Comparison of ENCODE assay signal across 19 mouse cellular contexts in the genomic region with DNA sequence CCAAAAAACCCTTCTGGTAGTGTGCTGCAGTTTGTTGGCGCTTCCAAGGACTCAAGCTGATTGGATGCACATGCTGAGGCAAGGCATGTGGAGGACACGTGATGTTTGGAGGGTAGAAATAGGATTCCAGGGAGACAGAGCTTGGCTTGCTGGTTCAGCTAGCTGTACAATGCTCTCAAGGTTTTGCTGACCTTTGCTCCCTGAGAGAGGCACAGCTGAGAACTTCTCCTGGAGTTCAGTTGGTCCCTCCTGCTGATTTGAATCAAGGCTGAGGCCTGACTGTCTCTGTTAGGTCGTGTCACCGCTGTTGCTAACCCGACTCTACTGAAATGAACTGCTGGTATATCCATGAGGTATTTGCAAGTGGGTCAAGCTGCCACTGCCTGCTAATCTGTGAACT. TPM values are rescaled to one million over a fixed set of nuclear protein-coding genes. Genes with fewer than 3 reads are reported as not detected.
DNase-seq lines count a peak whose midpoint lies in the region; ATAC-seq lines count a peak whose summit lies in the region.
"Had no signal": no experiment of that assay in that cellular context is flagged by ENCODE, and none has a peak within 500 bp of the region (broad histone marks: within the 10 kb centered on the region; RNA-seq: fewer than 3 reads in every experiment).

No protein-coding gene starts in this region.

- no peak overlapping the region for H3K27ac ChIP-seq in kidney, embryonic 15.5 days
- H3K27ac ChIP-seq in kidney, embryonic 14.5 days (ENCODE audit: low read depth, low read length) = no peak overlapping the region
- H3K27ac ChIP-seq: embryonic facial prominence, embryonic 10.5 days; forebrain, embryonic 13.5 days; hindbrain, embryonic 15.5 days had no signal

- peaks cover 5% of the 10 kb centered on the region for H3K36me3 ChIP-seq in kidney, embryonic 15.5 days
- peaks cover 2% of the 10 kb centered on the region; the same call in 1 of the 2 replicates for H3K36me3 ChIP-seq in kidney, embryonic 14.5 days (ENCODE audit: control insufficient read depth, insufficient read depth, low read length)
- H3K36me3 ChIP-seq: heart, embryonic 12.5 days had no signal

- no peaks in the 10 kb centered on the region for H3K9me3 ChIP-seq in kidney, embryonic 15.5 days (replicated peaks)
- H3K9me3 ChIP-seq in kidney, embryonic 14.5 days (ENCODE audit: control insufficient read depth, low read length) = no peaks in the 10 kb centered on the region
- H3K9me3 ChIP-seq: embryonic facial prominence, embryonic 10.5 days; forebrain, embryonic 13.5 days; heart, embryonic 12.5 days; hindbrain, embryonic 15.5 days had no signal

- ATAC-seq in kidney, embryonic 15.5 days (replicated peaks; ENCODE audit: low FRiP score) = no peak
- no peak for ATAC-seq in kidney, embryonic 14.5 days (ENCODE audit: low FRiP score, low TSS enrichment)
- ATAC-seq: forebrain, embryonic 13.5 days; forebrain, postnatal 0 days had no signal

- no peak overlapping the region for H3K4me2 ChIP-seq in kidney, embryonic 15.5 days
- H3K4me2 ChIP-seq in kidney, embryonic 14.5 days (replicated peaks; ENCODE audit: low read depth, low read length) = no peak overlapping the region
- H3K4me2 ChIP-seq: forebrain, embryonic 13.5 days; heart, embryonic 12.5 days; hindbrain, embryonic 15.5 days had no signal

- no peaks in the 10 kb centered on the region for H3K27me3 ChIP-seq in kidney, embryonic 15.5 days
- no peaks in the 10 kb centered on the region for H3K27me3 ChIP-seq in kidney, embryonic 14.5 days (ENCODE audit: control insufficient read depth, insufficient read depth, low read length)
- H3K27me3 ChIP-seq: forebrain, embryonic 13.5 days; heart, embryonic 12.5 days; hindbrain, embryonic 15.5 days had no signal

- H3K9ac ChIP-seq in kidney, embryonic 15.5 days = no peak overlapping the region
- no peak overlapping the region for H3K9ac ChIP-seq in kidney, embryonic 14.5 days (ENCODE audit: low read depth, low read length)
- H3K9ac ChIP-seq: forebrain, embryonic 13.5 days; forebrain, postnatal 0 days; heart, embryonic 12.5 days; hindbrain, embryonic 15.5 days had no signal

- H3K4me3 ChIP-seq in kidney, embryonic 15.5 days (replicated peaks) = no peak overlapping the region
- H3K4me3 ChIP-seq in kidney, embryonic 14.5 days (ENCODE audit: low read length) = no peak overlapping the region
- H3K4me3 ChIP-seq: embryonic facial prominence, embryonic 10.5 days; forebrain, embryonic 13.5 days; heart, embryonic 12.5 days; hindbrain, embryonic 15.5 days had no signal

- DNase-seq in kidney, adult 18-20 months = peak; percentile 49
- DNase-seq in kidney, postnatal 25 days = peak; percentile 46 to 67
- peak; percentile 51 to 67 for DNase-seq in kidney, postnatal 36 days
- no peak for DNase-seq in urinary bladder, postnatal 10 days (ENCODE audit: low spot score)
- DNase-seq: adrenal gland, postnatal 25 days; cerebellum, adult 18-20 months; cerebellum, adult 9-11 months; cerebellum, postnatal 36 days; forebrain, postnatal 0 days; gastrocnemius, postnatal 14 days; heart, postnatal 36 days had no signal

- WGBS in kidney, embryonic 15.5 days = 88% methylated on average over 5 of the region's 5 CpGs
- 82% methylated on average over 5 of the region's 5 CpGs for WGBS in kidney, embryonic 14.5 days

- peaks cover 9% of the 10 kb centered on the region; the same call in 1 of the 2 replicates for H3K4me1 ChIP-seq in kidney, embryonic 15.5 days
- peaks cover 8% of the 10 kb centered on the region; the same call in 1 of the 2 replicates for H3K4me1 ChIP-seq in kidney, embryonic 14.5 days (ENCODE audit: control insufficient read depth, insufficient read depth, low read length)

RNA-seq across cellular contexts. Expression of a gene that starts 2.9 kb away (rescaled TPM):
- 44.2 and 45.1 TPM in 2 replicates for polyA plus RNA-seq in kidney, embryonic 15.5 days (2015; fragmentation: Nextera tagmentation; extraction: Ambion mirVana)
- polyA plus RNA-seq in kidney, embryonic 14.5 days (2014; fragmentation: Nextera tagmentation; extraction: Ambion mirVana) = 39.1 and 61.1 TPM in 2 replicates

RNA-seq across cellular contexts. Expression of a gene that starts 31.3 kb away (rescaled TPM):
- 19.6 and 21.9 TPM in 2 replicates for polyA plus RNA-seq in kidney, embryonic 15.5 days (2015; fragmentation: Nextera tagmentation; extraction: Ambion mirVana)
- 11.2 and 16.3 TPM in 2 replicates for polyA plus RNA-seq in kidney, embryonic 14.5 days (2014; fragmentation: Nextera tagmentation; extraction: Ambion mirVana)

RNA-seq across cellular contexts. Expression of a gene that starts 52.9 kb away (rescaled TPM):
- polyA plus RNA-seq in kidney, embryonic 15.5 days (2015; fragmentation: Nextera tagmentation; extraction: Ambion mirVana) = 0.05 and 0.12 TPM in 2 replicates
- polyA plus RNA-seq in kidney, embryonic 14.5 days (2014; fragmentation: Nextera tagmentation; extraction: Ambion mirVana) = not detected in 2 replicates
- polyA plus RNA-seq: embryonic facial prominence, embryonic 10.5 days; forebrain, embryonic 13.5 days; heart, embryonic 16.5 days; hindbrain, embryonic 11.5 days had no signal
